Mouse (Mus musculus) lung, postnatal 0 days (tissue): ENCODE data around the gene Igfbp5.

Experiments
- CTCF ChIP-seq: IDR thresholded peaks from 2 replicates; pipeline ENCODE4 v1.5.1; 2016; ENCODE audit warnings: antibody characterized with exemption, mild to moderate bottlenecking
- EP300 ChIP-seq: IDR thresholded peaks from 2 replicates; pipeline ENCODE4 v1.6.1; 2016; ENCODE audit warnings: antibody characterized with exemption, mild to moderate bottlenecking, control low read depth

GRCm38 (mm10) chr1:72895821-72896220, 21.1 kb upstream of the Igfbp5 start:
- no peak for TF ChIP-seq EP300
- TF ChIP-seq CTCF, result no peak
